Mouse (Mus musculus) hindbrain, embryonic 16.5 days (tissue): ENCODE measurements around the gene Morn1. TPM values are rescaled to one million over a fixed set of nuclear protein-coding genes. Genes with fewer than 3 reads are reported as not detected.

Experiments used
- ATAC-seq: fragments of 200-750 bp; cut with Nextera tagmentation; 2 replicates; pipeline ENCODE4 v1.8.0; 2017; ENCODE audit warnings: moderate TSS enrichment, moderate library complexity
- H3K27ac ChIP-seq: fragments of 300-500 bp; sonication (generic); 2 replicates; pipeline ENCODE4 v1.5.1; 2014; ENCODE audit warnings: low read depth, mild to moderate bottlenecking, control low read depth, low read length, moderate library complexity
- H3K27me3 ChIP-seq: fragments of 300-500 bp; sonication (generic); replicated peaks from 2 replicates; pipeline ENCODE4 v1.6.1; 2014; ENCODE audit warnings: low read length; ENCODE audit not compliant: control insufficient read depth, insufficient read depth
- H3K36me3 ChIP-seq: fragments of 300-500 bp; sonication (generic); 2 replicates; pipeline ENCODE4 v1.6.1; 2014; ENCODE audit warnings: mild to moderate bottlenecking, low read length, moderate library complexity, mixed read lengths; ENCODE audit not compliant: control insufficient read depth, insufficient read depth
- H3K4me1 ChIP-seq: fragments of 300-500 bp; sonication (generic); 2 replicates; pipeline ENCODE4 v1.6.1; 2014; ENCODE audit warnings: low read depth, low read length; ENCODE audit not compliant: control insufficient read depth, insufficient read depth
- H3K4me2 ChIP-seq: fragments of 300-500 bp; sonication (generic); 2 replicates; pipeline ENCODE4 v1.6.1; 2014; ENCODE audit warnings: mild to moderate bottlenecking, low read length, control low read depth, moderate library complexity
- H3K4me3 ChIP-seq: fragments of 300-500 bp; sonication (generic); 2 replicates; pipeline ENCODE4 v1.5.1; 2014; ENCODE audit warnings: mild to moderate bottlenecking, low read length, control low read depth, moderate library complexity
- H3K9ac ChIP-seq: fragments of 300-500 bp; sonication (generic); 2 replicates; pipeline ENCODE4 v1.6.1; 2014; ENCODE audit warnings: low read depth, mild to moderate bottlenecking, control low read depth, low read length, moderate library complexity
- H3K9me3 ChIP-seq: fragments of 300-500 bp; sonication (generic); 2 replicates; pipeline ENCODE4 v1.6.1; 2014; ENCODE audit warnings: mild to moderate bottlenecking, low read length, moderate library complexity; ENCODE audit not compliant: control insufficient read depth
- WGBS: fragments of 180-500 bp; shearing (Covaris S2); extraction: QIAGEN DNeasy Blood & Tissue Kit; methylation state at CpG from one replicate; pipeline ENCODE4 v1.1.7; 2014; 5-methylcytosine and 5-hydroxymethylcytosine counted together
- polyA plus RNA-seq: library from polyadenylated mRNA; unstranded; fragments of >200 nt; fragmentation: Nextera tagmentation; extraction: Ambion mirVana; gene quantifications from 2 replicates; pipeline ENCODE4 v1.2.1, GENCODE M21; 2015

Morn1 gene
- polyA plus RNA-seq, 1 experiment from 2014 or later = 9.5 TPM

GRCm38 (mm10) chr4:155090147-155090546 lies 3.8 kb downstream of the Morn1 start:
- no peak for ATAC-seq
- H3K27ac ChIP-seq = no peak overlapping the region
- H3K4me2 ChIP-seq = no peak overlapping the region
- no peak overlapping the region for H3K4me3 ChIP-seq
- H3K9me3 ChIP-seq = no peaks in the 10 kb centered on the region
- WGBS = 95% methylated on average over 4 of the region's 4 CpGs
- H3K4me1 ChIP-seq = peaks cover 12% of the 10 kb centered on the region
- H3K9ac ChIP-seq = no peak overlapping the region
- no peaks in the 10 kb centered on the region for H3K27me3 ChIP-seq
- H3K36me3 ChIP-seq = 0 out of 2 replicates have a peak, but pooled peaks cover 4% of the 10 kb centered on the region

GRCm38 (mm10) chr4:155090688-155091449 lies 4.5 kb downstream of the Morn1 start:
- Histone ChIP-seq H3K9me3 (no peaks in the 10 kb centered on the region), H3K4me3 (no peak overlapping the region), H3K9ac (no peak overlapping the region), H3K4me2 (no peak overlapping the region), H3K27ac (no peak overlapping the region), H3K36me3 (0 out of 2 replicates have a peak, but pooled peaks cover 4% of the 10 kb centered on the region), H3K27me3 (no peaks in the 10 kb centered on the region), H3K4me1 (peaks cover 13% of the 10 kb centered on the region)
- WGBS = 93% methylated on average over 13 of the region's 13 CpGs
- no peak for ATAC-seq

GRCm38 (mm10) chr4:155092718-155093430 lies 6.5 kb downstream of the Morn1 start:
- H3K27ac ChIP-seq = no peak overlapping the region
- no peak overlapping the region for H3K4me3 ChIP-seq
- H3K9me3 ChIP-seq = no peaks in the 10 kb centered on the region
- ATAC-seq = no peak
- H3K4me1 ChIP-seq = peaks cover 7% of the 10 kb centered on the region
- H3K27me3 ChIP-seq = no peaks in the 10 kb centered on the region
- 0 out of 2 replicates have a peak, but pooled peaks cover 4% of the 10 kb centered on the region for H3K36me3 ChIP-seq
- 93% methylated on average over 19 of the region's 19 CpGs for WGBS
- H3K9ac ChIP-seq = no peak overlapping the region
- no peak overlapping the region for H3K4me2 ChIP-seq

GRCm38 (mm10) chr4:155093431-155094149 lies 7.2 kb downstream of the Morn1 start:
- H3K4me1 ChIP-seq = peaks cover 7% of the 10 kb centered on the region
- H3K27me3 ChIP-seq = no peaks in the 10 kb centered on the region
- no peak overlapping the region for H3K4me2 ChIP-seq
- H3K36me3 ChIP-seq = 0 out of 2 replicates have a peak, but pooled peaks cover 4% of the 10 kb centered on the region
- no peak overlapping the region for H3K4me3 ChIP-seq
- H3K9me3 ChIP-seq = no peaks in the 10 kb centered on the region
- WGBS = 83% methylated on average over 7 of the region's 7 CpGs
- no peak overlapping the region for H3K27ac ChIP-seq
- ATAC-seq = no peak
- no peak overlapping the region for H3K9ac ChIP-seq

- H3K4me1 ChIP-seq = peaks cover 7% of the 10 kb centered on the region
- no peak for ATAC-seq
Observed at GRCm38 (mm10) chr4:155094565-155094964, 8.2 kb downstream of the Morn1 start.

GRCm38 (mm10) chr4:155095238-155095900 lies 9.0 kb downstream of the Morn1 start:
- Histone ChIP-seq H3K27me3 (no peaks in the 10 kb centered on the region), H3K4me2 (no peak overlapping the region), H3K9ac (peak overlapping the region; percentile 2; the same call in 1 of the 2 replicates), H3K9me3 (no peaks in the 10 kb centered on the region), H3K36me3 (no peaks in the 10 kb centered on the region), H3K4me3 (no peak overlapping the region), H3K27ac (peak overlapping the region; percentile 59), H3K4me1 (peaks cover 7% of the 10 kb centered on the region)
- peak; percentile 91 for ATAC-seq
- WGBS = 26% methylated on average over 8 of the region's 8 CpGs

More at GRCm38 (mm10) chr4:155094565-155094964, 8.2 kb downstream of the Morn1 start:
- Histone ChIP-seq H3K9me3 (no peaks in the 10 kb centered on the region), H3K27ac (no peak overlapping the region; the same call in 1 of the 2 replicates), H3K9ac (no peak overlapping the region), H3K36me3 (no peaks in the 10 kb centered on the region), H3K4me2 (no peak overlapping the region), H3K4me3 (no peak overlapping the region), H3K27me3 (no peaks in the 10 kb centered on the region)
- WGBS = 64% methylated on average over 3 of the region's 3 CpGs

GRCm38 (mm10) chr4:155095967-155096366 lies 9.6 kb downstream of the Morn1 start:
- Histone ChIP-seq H3K27ac (no peak overlapping the region), H3K36me3 (no peaks in the 10 kb centered on the region), H3K9me3 (no peaks in the 10 kb centered on the region), H3K4me1 (peaks cover 7% of the 10 kb centered on the region), H3K27me3 (no peaks in the 10 kb centered on the region), H3K4me2 (no peak overlapping the region), H3K4me3 (no peak overlapping the region), H3K9ac (no peak overlapping the region)
- ATAC-seq = no peak
- 87% methylated on average over 8 of the region's 8 CpGs for WGBS

- H3K9ac ChIP-seq = no peak overlapping the region
- WGBS = 86% methylated on average over 6 of the region's 6 CpGs
- no peak for ATAC-seq
Observed at GRCm38 (mm10) chr4:155097452-155097851, 11.1 kb downstream of the Morn1 start.

More at GRCm38 (mm10) chr4:155097452-155097851, 11.1 kb downstream of the Morn1 start:
- no peaks in the 10 kb centered on the region for H3K27me3 ChIP-seq
- H3K4me1 ChIP-seq = peaks cover 7% of the 10 kb centered on the region
- H3K9me3 ChIP-seq = no peaks in the 10 kb centered on the region
- no peak overlapping the region for H3K4me3 ChIP-seq
- no peak overlapping the region for H3K27ac ChIP-seq
- H3K36me3 ChIP-seq = no peaks in the 10 kb centered on the region
- H3K4me2 ChIP-seq = no peak overlapping the region
